Mouse (Mus musculus) heart, embryonic 14.5 days (tissue): ENCODE measurements around the gene Olfr463. TPM values are rescaled to one million over a fixed set of nuclear protein-coding genes. Genes with fewer than 3 reads are reported as not detected.

Experiments used
- ATAC-seq: fragments of 200-750 bp; cut with Nextera tagmentation; 2 replicates; pipeline ENCODE4 v1.8.0; 2017; ENCODE audit warnings: low read depth, moderate TSS enrichment; ENCODE audit not compliant: insufficient number of reproducible peaks, insufficient read depth, low FRiP score
- H3K27ac ChIP-seq, 2 experiments: fragments of 200-500 bp in 1 of 2; fragments of 300-500 bp in 1 of 2; sonication (generic) in 1 of 2; replicated peaks in 1 of 2; 2 replicates each; pipeline ENCODE4 v1.5.1; 2012 to 2014; ENCODE audit warnings: low read depth in 2 of 2, low read length in 2 of 2, control low read depth in 1 of 2, mild to moderate bottlenecking in 1 of 2, mixed read lengths in 1 of 2; ENCODE audit not compliant: control insufficient read depth in 1 of 2, insufficient read depth in 1 of 2
- H3K27me3 ChIP-seq: fragments of 300-500 bp; sonication (generic); 2 replicates; pipeline ENCODE4 v1.6.1; 2014; ENCODE audit warnings: mild to moderate bottlenecking, low read length, control low read depth; ENCODE audit not compliant: control insufficient read depth, insufficient read depth
- H3K36me3 ChIP-seq: fragments of 300-500 bp; sonication (generic); 2 replicates; pipeline ENCODE4 v1.6.1; 2014; ENCODE audit warnings: mild to moderate bottlenecking, control low read depth, low read length, mixed read lengths; ENCODE audit not compliant: control insufficient read depth, insufficient read depth
- H3K4me1 ChIP-seq, 2 experiments: fragments of 200-500 bp in 1 of 2; fragments of 300-500 bp in 1 of 2; sonication (generic) in 1 of 2; 2 replicates each; pipeline ENCODE4 v1.6.1; 2012 to 2014; ENCODE audit warnings: low read length in 2 of 2, control low read depth in 1 of 2, mixed read lengths in 1 of 2; ENCODE audit not compliant: control insufficient read depth in 2 of 2, insufficient read depth in 2 of 2
- H3K4me2 ChIP-seq: fragments of 300-500 bp; sonication (generic); 2 replicates; pipeline ENCODE4 v1.6.1; 2014; ENCODE audit warnings: mild to moderate bottlenecking, low read length
- H3K4me3 ChIP-seq, 2 experiments: fragments of 200-500 bp in 1 of 2; fragments of 300-500 bp in 1 of 2; sonication (generic) in 1 of 2; 2 replicates each; pipeline ENCODE4 v1.5.1; 2012 to 2014; ENCODE audit warnings: low read length in 2 of 2, mild to moderate bottlenecking in 2 of 2, control low read depth in 1 of 2, low read depth in 1 of 2, moderate library complexity in 1 of 2; ENCODE audit not compliant: control insufficient read depth in 1 of 2, insufficient read depth in 1 of 2
- H3K9ac ChIP-seq: fragments of 300-500 bp; sonication (generic); 2 replicates; pipeline ENCODE4 v1.6.1; 2014; ENCODE audit warnings: mild to moderate bottlenecking, low read length
- H3K9me3 ChIP-seq: fragments of 300-500 bp; sonication (generic); 2 replicates; pipeline ENCODE4 v1.6.1; 2016; ENCODE audit warnings: low read length, control low read depth; ENCODE audit not compliant: control insufficient read depth
- WGBS: fragments of 180-500 bp; shearing (Covaris S2); extraction: QIAGEN DNeasy Blood & Tissue Kit; methylation state at CpG from one replicate; pipeline ENCODE4 v1.1.7; 2014; 5-methylcytosine and 5-hydroxymethylcytosine counted together
- polyA plus RNA-seq: library from polyadenylated mRNA; unstranded; fragments of >200 nt; fragmentation: Nextera tagmentation; extraction: Ambion mirVana; gene quantifications from 2 replicates; pipeline ENCODE4 v1.2.1, GENCODE M21; 2014

Olfr463 gene
- polyA plus RNA-seq = not detected in 2 replicates

- Histone ChIP-seq H3K4me1 (no peaks in the 10 kb centered on the region), H3K9me3 (no peaks in the 10 kb centered on the region), H3K4me2 (no peak within 1 kb of the TSS), H3K27ac (no peak within 1 kb of the TSS), H3K9ac (no peak within 1 kb of the TSS), H3K4me3 (no peak within 1 kb of the TSS), H3K36me3 (no peaks in the 10 kb centered on the region), H3K27me3 (no peaks in the 10 kb centered on the region)
- no peak for ATAC-seq
Observed at GRCm38 (mm10) chr11:87897287-87897686, at the start of gene Olfr463. Gene Olfr463, minus strand, starts transcription at chr11:87897387.

- Histone ChIP-seq H3K36me3 (no peaks in the 10 kb centered on the region), H3K4me3 (no peak overlapping the region), H3K4me1 (no peaks in the 10 kb centered on the region), H3K27me3 (no peaks in the 10 kb centered on the region), H3K4me2 (no peak overlapping the region), H3K9ac (no peak overlapping the region), H3K9me3 (no peaks in the 10 kb centered on the region), H3K27ac (no peak overlapping the region)
- 50% methylated on average over 3 of the region's 3 CpGs for WGBS
- ATAC-seq = no peak
Observed at GRCm38 (mm10) chr11:87935467-87935866, 38.3 kb upstream of the Olfr463 start.

GRCm38 (mm10) chr11:87933731-87934130 is 36.5 kb upstream of the Olfr463 start:
- no peak overlapping the region for H3K9ac ChIP-seq
- H3K36me3 ChIP-seq = no peaks in the 10 kb centered on the region
- 50% methylated on average over 2 of the region's 2 CpGs for WGBS
- ATAC-seq = no peak
- no peaks in the 10 kb centered on the region for H3K27me3 ChIP-seq
- no peaks in the 10 kb centered on the region for H3K4me1 ChIP-seq
- no peaks in the 10 kb centered on the region for H3K9me3 ChIP-seq
- no peak overlapping the region for H3K27ac ChIP-seq
- no peak overlapping the region for H3K4me2 ChIP-seq
- H3K4me3 ChIP-seq = no peak overlapping the region

GRCm38 (mm10) chr11:87930348-87930747 is 33.2 kb upstream of the Olfr463 start:
- Histone ChIP-seq H3K27ac (no peak overlapping the region), H3K4me2 (no peak overlapping the region), H3K9me3 (no peaks in the 10 kb centered on the region), H3K27me3 (no peaks in the 10 kb centered on the region), H3K36me3 (no peaks in the 10 kb centered on the region), H3K4me1 (no peaks in the 10 kb centered on the region), H3K4me3 (no peak overlapping the region), H3K9ac (no peak overlapping the region)
- 80% methylated on average over 2 of the region's 2 CpGs for WGBS
- no peak for ATAC-seq

- Histone ChIP-seq H3K4me2 (no peak within 1 kb of the TSS), H3K9ac (no peak within 1 kb of the TSS), H3K36me3 (no peaks in the 10 kb centered on the region), H3K27ac (no peak within 1 kb of the TSS), H3K4me1 (no peaks in the 10 kb centered on the region), H3K27me3 (no peaks in the 10 kb centered on the region), H3K9me3 (0 out of 2 replicates have a peak, but pooled peaks cover 2% of the 10 kb centered on the region), H3K4me3 (no peak within 1 kb of the TSS)
- ATAC-seq = no peak
- 19% methylated on average over 5 of the region's 5 CpGs for WGBS
Observed at GRCm38 (mm10) chr11:87920966-87921365, 23.8 kb upstream of the Olfr463 start, which contains the start of gene Olfr464. Gene Olfr464, minus strand, starts transcription at chr11:87920967.

- H3K27me3 ChIP-seq = no peaks in the 10 kb centered on the region
- no peak overlapping the region for H3K4me2 ChIP-seq
- H3K4me1 ChIP-seq = no peaks in the 10 kb centered on the region
- WGBS = 66% methylated on average over 2 of the region's 2 CpGs
- no peak for ATAC-seq
- 0 out of 2 replicates have a peak, but pooled peaks cover 2% of the 10 kb centered on the region for H3K9me3 ChIP-seq
- H3K4me3 ChIP-seq = no peak overlapping the region
- H3K27ac ChIP-seq = no peak overlapping the region
- H3K9ac ChIP-seq = no peak overlapping the region
- H3K36me3 ChIP-seq = no peaks in the 10 kb centered on the region
Observed at GRCm38 (mm10) chr11:87920301-87920700, 23.1 kb upstream of the Olfr463 start.

- Histone ChIP-seq H3K27me3 (no peaks in the 10 kb centered on the region), H3K4me3 (no peak overlapping the region), H3K27ac (no peak overlapping the region), H3K36me3 (no peaks in the 10 kb centered on the region), H3K4me2 (no peak overlapping the region), H3K9ac (no peak overlapping the region), H3K9me3 (no peaks in the 10 kb centered on the region), H3K4me1 (no peaks in the 10 kb centered on the region)
- WGBS = 71% methylated on average over 1 of the region's 1 CpGs
- ATAC-seq = no peak
Observed at GRCm38 (mm10) chr11:87916005-87916404, 18.8 kb upstream of the Olfr463 start.

GRCm38 (mm10) chr11:87904331-87904730 is 7.1 kb upstream of the Olfr463 start:
- no peak for ATAC-seq
- Histone ChIP-seq H3K36me3 (no peaks in the 10 kb centered on the region), H3K9ac (no peak overlapping the region), H3K9me3 (no peaks in the 10 kb centered on the region), H3K4me2 (no peak overlapping the region), H3K4me1 (no peaks in the 10 kb centered on the region), H3K4me3 (no peak overlapping the region), H3K27me3 (no peaks in the 10 kb centered on the region), H3K27ac (no peak overlapping the region)
- 80% methylated on average over 3 of the region's 3 CpGs for WGBS
